Mouse (Mus musculus): Measurements from ENCODE around the gene Sowahc. TPM values are rescaled to one million over a fixed set of nuclear protein-coding genes. Genes with fewer than 3 reads are reported as not detected.

The Sowahc gene
- polyA plus RNA-seq (2012; rRNA removed; ENCODE audit: low replicate concordance) = 9.8 and 13.0 TPM in 2 replicates

GRCm38 (mm10) chr10:59221473-59222270, at the start of gene Sowahc, which contains the start of gene Sept10:
Gene Sowahc (plus strand): TSS chr10:59221953.
Gene Sept10 (minus strand): TSS chr10:59221847.

Other genes with a start within 250 kb of the Sowahc start
- 6.7 and 13.1 TPM in 2 replicates for gene Sept10, start 106 bp upstream of the Sowahc start, polyA plus RNA-seq (2012; rRNA removed; ENCODE audit: low replicate concordance)
- gene P4ha1, start 101.3 kb downstream of the Sowahc start, polyA plus RNA-seq (2012; rRNA removed; ENCODE audit: low replicate concordance) = 8.8 and 18.6 TPM in 2 replicates
- 4.4 and 37.2 TPM in 2 replicates for gene Gm10273, start 173.7 kb downstream of the Sowahc start, polyA plus RNA-seq (2012; rRNA removed; ENCODE audit: low replicate concordance)
- not detected in 2 replicates for gene Pla2g12b, start 181.7 kb downstream of the Sowahc start, polyA plus RNA-seq (2012; rRNA removed; ENCODE audit: low replicate concordance)
- gene Oit3, start 219.8 kb downstream of the Sowahc start, polyA plus RNA-seq (2012; rRNA removed; ENCODE audit: low replicate concordance) = 0.14 and 0.80 TPM in 2 replicates

All from mammary gland, adult 2 months (tissue).